Mouse (Mus musculus) hindbrain, embryonic 14.5 days (tissue): ENCODE data around the gene Shisal1. TPM values are rescaled to one million over a fixed set of nuclear protein-coding genes. Genes with fewer than 3 reads are reported as not detected.

ENCODE experiments used
- ATAC-seq: fragments of 200-750 bp; cut with Nextera tagmentation; 2 replicates; pipeline ENCODE4 v1.8.0; 2017; ENCODE audit warnings: moderate number of reproducible peaks, mild to moderate bottlenecking, moderate TSS enrichment, moderate library complexity; ENCODE audit not compliant: low FRiP score
- DNase-seq: peaks from one replicate; pipeline ENCODE4 v3.0.0-alpha.2; 2015; ENCODE audit warnings: low spot score
- H3K27ac ChIP-seq: fragments of 300-500 bp; sonication (generic); 2 replicates; pipeline ENCODE4 v1.5.1; 2014; ENCODE audit warnings: mild to moderate bottlenecking, moderate library complexity
- H3K27me3 ChIP-seq: fragments of 300-500 bp; sonication (generic); 2 replicates; pipeline ENCODE4 v1.6.1; 2014; ENCODE audit warnings: mild to moderate bottlenecking, low read length, mixed read lengths; ENCODE audit not compliant: control insufficient read depth, insufficient read depth
- H3K36me3 ChIP-seq: fragments of 300-500 bp; sonication (generic); replicated peaks from 2 replicates; pipeline ENCODE4 v1.6.1; 2014; ENCODE audit not compliant: control insufficient read depth, insufficient read depth
- H3K4me1 ChIP-seq: fragments of 300-500 bp; sonication (generic); replicated peaks from 2 replicates; pipeline ENCODE4 v1.6.1; 2014; ENCODE audit warnings: antibody characterized with exemption, low read length, mixed read lengths; ENCODE audit not compliant: control insufficient read depth, insufficient read depth
- H3K4me2 ChIP-seq: fragments of 300-500 bp; sonication (generic); replicated peaks from 2 replicates; pipeline ENCODE4 v1.6.1; 2014; ENCODE audit warnings: mild to moderate bottlenecking, moderate library complexity
- H3K4me3 ChIP-seq: fragments of 300-500 bp; sonication (generic); replicated peaks from 2 replicates; pipeline ENCODE4 v1.5.1; 2014; ENCODE audit warnings: mild to moderate bottlenecking, low read length
- H3K9ac ChIP-seq: fragments of 300-500 bp; sonication (generic); 2 replicates; pipeline ENCODE4 v1.6.1; 2014
- H3K9me3 ChIP-seq: fragments of 300-500 bp; sonication (generic); 2 replicates; pipeline ENCODE4 v1.6.1; 2016; ENCODE audit warnings: low read length; ENCODE audit not compliant: control insufficient read depth
- WGBS: fragments of 180-500 bp; shearing (Covaris S2); extraction: QIAGEN DNeasy Blood & Tissue Kit; methylation state at CpG from one replicate; pipeline ENCODE4 v1.1.7; 2014; 5-methylcytosine and 5-hydroxymethylcytosine counted together
- polyA plus RNA-seq: library from polyadenylated mRNA; unstranded; fragments of >200 nt; fragmentation: Nextera tagmentation; extraction: Ambion mirVana; gene quantifications from 2 replicates; pipeline ENCODE4 v1.2.1, GENCODE M21; 2014

Gene Shisal1
- polyA plus RNA-seq: 13.1 and 15.4 TPM in 2 replicates

DNA sequence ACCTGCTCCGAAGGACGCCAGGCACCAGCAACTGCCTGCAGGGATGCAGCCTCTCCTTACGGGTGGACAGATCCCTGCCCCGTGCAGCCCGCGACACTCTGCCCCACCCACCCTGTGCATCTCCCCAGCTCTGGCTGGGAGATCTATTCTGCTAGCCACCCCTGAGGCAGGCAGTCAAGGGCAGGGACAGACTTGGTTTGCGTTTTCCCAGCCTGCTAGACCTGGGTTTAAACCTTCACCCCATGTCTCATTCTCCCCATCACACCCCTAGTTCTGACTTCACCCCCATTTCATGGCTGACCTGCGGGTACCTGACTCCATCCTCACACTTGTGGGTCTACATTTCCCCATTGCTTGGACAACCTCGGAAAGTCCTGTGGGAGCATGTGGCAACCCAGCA, at the start of gene Shisal1:
Gene Shisal1, minus strand, starts transcription at position 101 of the 400 bp plus-strand sequence.
- peak within 1 kb of the TSS; percentile 72 for H3K27ac ChIP-seq
- WGBS: 14% methylated on average over 9 of the region's 9 CpGs
- ATAC-seq: no peak

DNA sequence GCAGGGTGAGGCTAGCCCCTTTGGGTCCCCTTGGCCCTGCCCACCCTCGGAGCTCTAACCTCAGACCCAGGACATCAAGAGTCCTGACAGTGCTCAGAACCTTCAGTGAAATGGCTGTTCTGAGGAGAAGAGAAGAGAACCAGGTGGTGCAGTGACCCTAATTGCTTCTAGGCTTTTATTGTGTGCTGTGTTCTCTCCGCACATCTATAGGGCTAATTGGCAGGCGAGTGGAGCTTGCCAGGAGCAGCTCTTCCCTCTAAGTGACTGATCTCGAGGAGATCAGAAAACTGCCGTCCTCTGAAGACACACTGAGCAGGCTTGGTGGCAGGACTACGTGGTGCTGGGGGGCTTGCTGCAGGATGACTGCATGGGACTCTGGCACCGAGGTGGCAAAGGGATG, 43.6 kb upstream of the Shisal1 start:
- Histone ChIP-seq H3K9ac (no peak overlapping the region), H3K4me2 (no peak overlapping the region), H3K4me3 (no peak overlapping the region), H3K27me3 (no peaks in the 10 kb centered on the region), H3K4me1 (no peaks in the 10 kb centered on the region), H3K36me3 (no peaks in the 10 kb centered on the region), H3K27ac (no peak overlapping the region), H3K9me3 (no peaks in the 10 kb centered on the region)
- ATAC-seq (no peak), DNase-seq (no peak)
- WGBS: 50% methylated on average over 7 of the region's 7 CpGs

More for the DNA sequence above, at the start of gene Shisal1:
- Histone ChIP-seq H3K4me3 (peak within 1 kb of the TSS; percentile 62), H3K27me3 (peaks cover 15% of the 10 kb centered on the region), H3K9me3 (no peaks in the 10 kb centered on the region), H3K4me1 (peaks cover 30% of the 10 kb centered on the region), H3K4me2 (peak within 1 kb of the TSS; percentile 89), H3K9ac (peak within 1 kb of the TSS; percentile 83), H3K36me3 (no peaks in the 10 kb centered on the region)
- no peak for DNase-seq

DNA sequence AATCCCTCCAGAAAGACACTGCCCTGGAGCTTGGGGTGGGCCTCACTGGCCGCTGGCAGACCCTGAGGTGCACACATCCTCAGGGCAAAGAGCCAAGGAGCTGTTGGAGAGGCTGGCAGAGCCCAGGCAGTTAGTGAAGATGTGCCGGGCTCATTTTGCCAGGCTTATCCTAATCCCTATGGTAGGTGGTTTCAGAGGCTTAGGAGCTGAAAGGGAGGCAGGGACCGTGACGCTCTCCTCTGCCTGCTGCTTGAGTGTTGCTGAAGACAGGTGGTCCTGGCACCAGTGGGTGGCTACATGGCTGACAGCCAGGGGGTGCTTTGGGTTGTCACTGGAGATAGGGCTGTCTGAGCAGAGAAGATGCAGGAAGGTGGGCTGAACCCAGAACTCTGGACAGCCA, 37.4 kb upstream of the Shisal1 start:
- H3K4me1 ChIP-seq: peaks cover 33% of the 10 kb centered on the region
- no peak for ATAC-seq
- H3K27me3 ChIP-seq: 0 out of 2 replicates have a peak, but pooled peaks cover 4% of the 10 kb centered on the region
- H3K27ac ChIP-seq: no peak overlapping the region
- 37% methylated on average over 4 of the region's 4 CpGs for WGBS
- H3K36me3 ChIP-seq: no peaks in the 10 kb centered on the region
- DNase-seq: no peak
- no peak overlapping the region for H3K4me3 ChIP-seq
- no peaks in the 10 kb centered on the region for H3K9me3 ChIP-seq
- no peak overlapping the region for H3K4me2 ChIP-seq
- H3K9ac ChIP-seq: no peak overlapping the region

DNA sequence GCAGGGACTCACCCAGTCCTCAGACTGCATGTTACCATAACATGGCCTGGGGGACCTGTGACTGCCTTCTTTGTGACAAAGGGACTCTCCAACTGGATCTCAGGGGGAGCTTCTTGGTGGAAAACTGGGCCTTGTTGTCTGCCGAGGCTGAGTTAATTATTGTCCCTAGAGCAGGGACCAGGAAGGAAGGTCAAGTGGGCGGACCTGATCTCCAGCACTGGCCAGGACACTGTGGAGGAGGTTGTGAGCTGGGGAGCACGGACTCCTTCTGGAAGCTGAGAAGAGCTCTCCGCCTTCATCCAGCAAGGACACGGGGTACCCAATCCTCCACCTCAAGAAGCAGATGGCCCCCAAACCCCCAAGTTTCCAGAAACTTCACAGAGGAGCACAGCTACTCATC, 36.7 kb upstream of the Shisal1 start:
- Histone ChIP-seq H3K27ac (no peak overlapping the region), H3K36me3 (no peaks in the 10 kb centered on the region), H3K9ac (0 out of 2 replicates have a peak overlapping the region, but pooled peaks have one; percentile 11), H3K27me3 (0 out of 2 replicates have a peak, but pooled peaks cover 4% of the 10 kb centered on the region), H3K9me3 (no peaks in the 10 kb centered on the region), H3K4me3 (no peak overlapping the region), H3K4me2 (no peak overlapping the region), H3K4me1 (peaks cover 33% of the 10 kb centered on the region)
- no peak for ATAC-seq
- 69% methylated on average over 5 of the region's 5 CpGs for WGBS
- no peak for DNase-seq

DNA sequence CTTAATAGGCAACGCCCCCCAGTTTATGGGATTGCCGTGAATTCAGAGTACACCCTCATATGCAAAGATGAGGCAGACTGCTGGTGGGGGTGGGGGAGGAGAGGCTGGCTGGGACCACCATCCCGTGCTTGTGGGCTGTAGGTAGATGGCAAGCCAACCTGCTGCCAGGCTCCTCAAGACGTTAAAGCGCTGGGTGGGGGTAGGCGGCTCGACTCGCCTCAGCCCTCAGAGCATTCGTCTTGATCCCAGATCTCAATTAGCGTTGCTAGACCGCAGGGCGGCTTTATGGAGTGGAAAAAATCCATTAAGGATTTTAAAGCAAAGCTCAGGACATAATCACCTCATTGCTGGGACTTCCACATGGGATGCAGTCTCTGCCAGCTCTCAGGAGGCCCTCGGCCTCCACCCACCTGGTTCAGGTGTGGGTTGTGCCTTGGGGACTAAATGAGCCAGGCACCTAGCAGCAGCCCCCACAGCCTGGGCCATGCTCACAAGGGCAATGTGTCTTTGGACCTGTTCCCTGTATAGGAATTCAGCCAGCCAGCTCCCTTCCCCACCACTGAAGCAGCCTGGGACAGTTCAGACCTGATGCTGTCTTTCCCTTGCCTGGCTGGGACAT, 34.5 kb upstream of the Shisal1 start:
- no peak overlapping the region for H3K4me2 ChIP-seq
- H3K9me3 ChIP-seq: no peaks in the 10 kb centered on the region
- H3K4me1 ChIP-seq: peaks cover 33% of the 10 kb centered on the region
- peak overlapping the region; percentile 47; the same call in 1 of the 2 replicates for H3K27ac ChIP-seq
- 0 out of 2 replicates have a peak, but pooled peaks have one; percentile 34 for ATAC-seq
- WGBS: 38% methylated on average over 13 of the region's 13 CpGs
- H3K4me3 ChIP-seq: no peak overlapping the region
- no peaks in the 10 kb centered on the region for H3K36me3 ChIP-seq
- H3K27me3 ChIP-seq: 0 out of 2 replicates have a peak, but pooled peaks cover 4% of the 10 kb centered on the region
- DNase-seq: peak; percentile 38
- no peak overlapping the region for H3K9ac ChIP-seq

DNA sequence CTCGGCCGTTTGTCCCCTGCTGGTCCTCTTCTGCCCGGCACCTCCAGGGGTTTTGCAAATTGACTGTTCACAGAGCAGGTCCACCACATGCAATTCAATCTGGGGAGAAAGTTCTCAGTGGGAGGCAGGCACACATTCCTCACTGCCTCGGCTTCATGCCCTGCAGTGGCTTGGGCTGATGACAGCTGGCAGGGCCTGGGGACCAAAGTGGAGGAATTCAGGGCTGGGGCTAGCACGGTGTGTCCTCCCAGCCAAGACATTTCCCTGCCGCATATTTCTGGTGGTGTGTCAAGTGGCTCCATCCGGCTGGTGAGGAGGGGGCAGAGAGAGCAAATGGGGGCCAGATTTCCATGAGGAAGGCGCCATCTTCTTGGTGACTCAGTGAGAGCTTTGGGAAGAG, 22.5 kb upstream of the Shisal1 start:
- Histone ChIP-seq H3K36me3 (no peaks in the 10 kb centered on the region), H3K4me2 (no peak overlapping the region), H3K9me3 (no peaks in the 10 kb centered on the region), H3K4me3 (no peak overlapping the region), H3K27me3 (no peaks in the 10 kb centered on the region), H3K27ac (no peak overlapping the region), H3K4me1 (peaks cover 6% of the 10 kb centered on the region), H3K9ac (no peak overlapping the region)
- WGBS: 30% methylated on average over 8 of the region's 8 CpGs
- no peak for DNase-seq
- no peak for ATAC-seq

DNA sequence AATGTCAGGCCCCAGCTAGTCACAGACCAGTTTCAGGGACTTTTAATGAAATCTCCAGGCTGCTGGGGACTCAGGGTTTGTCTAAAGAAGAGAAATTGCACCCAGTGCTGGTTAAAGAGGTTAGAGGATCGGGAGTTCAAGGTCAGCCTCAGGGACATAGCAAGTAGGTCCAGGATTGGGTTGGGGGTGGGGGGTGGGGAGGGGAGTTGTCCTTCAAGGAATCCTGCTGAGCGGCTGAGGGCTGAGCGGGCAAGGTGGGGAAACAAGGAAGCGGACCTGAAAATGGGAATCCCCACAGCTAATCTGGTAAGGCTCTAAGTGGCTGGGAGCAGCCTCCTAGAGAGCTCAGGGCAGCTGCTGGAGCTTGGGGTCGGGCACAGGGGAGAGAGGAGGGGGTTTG, 20.9 kb upstream of the Shisal1 start:
- Histone ChIP-seq H3K27me3 (no peaks in the 10 kb centered on the region), H3K27ac (no peak overlapping the region), H3K9me3 (no peaks in the 10 kb centered on the region), H3K36me3 (no peaks in the 10 kb centered on the region), H3K4me2 (no peak overlapping the region), H3K4me1 (peaks cover 6% of the 10 kb centered on the region), H3K4me3 (no peak overlapping the region), H3K9ac (no peak overlapping the region)
- ATAC-seq: no peak
- WGBS: 68% methylated on average over 5 of the region's 5 CpGs
- no peak for DNase-seq

DNA sequence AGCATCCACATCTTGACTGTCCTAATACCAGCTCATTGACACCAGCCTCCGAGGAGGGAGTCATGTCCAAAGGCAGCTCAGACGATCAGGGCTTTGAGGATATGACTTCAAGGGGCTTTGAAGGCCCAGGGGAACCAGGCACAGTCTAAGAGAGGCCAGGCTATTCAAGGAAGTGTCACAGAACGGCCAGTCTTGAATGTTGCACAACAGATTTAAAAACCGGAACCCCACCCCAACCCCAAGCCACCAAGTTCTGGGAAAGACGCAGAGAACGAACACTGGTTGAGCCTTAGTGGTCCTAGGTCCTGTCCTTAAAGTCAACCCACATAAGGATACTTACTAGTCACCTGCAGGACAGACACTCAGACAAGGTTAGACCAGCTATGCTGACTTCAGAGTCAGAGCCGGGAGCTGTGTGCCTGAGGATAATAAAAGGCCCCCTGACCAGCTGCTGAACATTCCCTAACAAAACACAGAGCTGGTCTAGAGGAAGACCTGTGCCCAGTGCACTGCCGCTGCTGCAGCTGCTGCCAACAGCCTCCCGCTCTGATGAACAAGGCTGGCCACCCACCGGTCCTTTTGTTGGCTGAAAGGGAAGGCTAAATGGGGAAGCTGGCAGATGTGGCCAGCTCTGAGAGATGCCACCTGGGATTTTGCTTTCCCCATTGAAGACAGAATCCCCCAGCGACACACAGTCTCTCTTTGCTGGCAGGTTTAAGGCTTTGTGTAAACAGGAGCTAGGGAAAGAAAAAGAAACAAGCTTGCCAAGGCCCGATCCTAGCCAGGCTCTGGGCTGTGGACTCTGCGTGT, 19.8 kb upstream of the Shisal1 start:
- Histone ChIP-seq H3K9me3 (no peaks in the 10 kb centered on the region), H3K9ac (no peak overlapping the region), H3K36me3 (no peaks in the 10 kb centered on the region), H3K27me3 (no peaks in the 10 kb centered on the region), H3K27ac (peak overlapping the region; percentile 29; the same call in 1 of the 2 replicates), H3K4me2 (no peak overlapping the region), H3K4me3 (no peak overlapping the region), H3K4me1 (peaks cover 6% of the 10 kb centered on the region)
- WGBS: 32% methylated on average over 13 of the region's 13 CpGs
- ATAC-seq (no peak), DNase-seq (peak; percentile 42)

DNA sequence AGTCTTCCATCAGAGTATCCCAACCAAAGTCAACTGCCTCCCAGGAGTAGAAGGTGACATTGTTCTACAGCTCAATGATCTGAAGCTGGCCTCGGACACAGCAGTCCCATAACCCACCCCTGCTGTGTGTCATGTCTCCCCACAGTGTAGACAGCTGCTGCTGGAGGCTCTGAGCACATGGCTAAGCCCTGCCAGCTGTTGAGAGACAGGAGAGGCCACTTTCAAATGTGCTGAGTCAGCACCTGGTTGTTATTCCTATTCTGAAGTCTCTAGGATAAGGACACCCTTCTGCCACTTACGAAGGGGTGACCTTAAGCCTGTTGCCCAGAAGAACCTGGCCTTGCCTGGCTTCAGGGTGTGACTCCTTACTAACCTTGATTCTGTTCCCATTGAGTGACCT, 14.5 kb upstream of the Shisal1 start:
- H3K9me3 ChIP-seq: no peaks in the 10 kb centered on the region
- H3K4me3 ChIP-seq: no peak overlapping the region
- H3K27ac ChIP-seq: no peak overlapping the region
- ATAC-seq: no peak
- WGBS: 62% methylated on average over 2 of the region's 2 CpGs
- H3K9ac ChIP-seq: no peak overlapping the region
- no peaks in the 10 kb centered on the region; the same call in 1 of the 2 replicates for H3K4me1 ChIP-seq
- DNase-seq: no peak
- H3K36me3 ChIP-seq: no peaks in the 10 kb centered on the region
- no peak overlapping the region for H3K4me2 ChIP-seq
- no peaks in the 10 kb centered on the region for H3K27me3 ChIP-seq
